Mouse (Mus musculus) small intestine, adult 2 months (tissue): Measurements from ENCODE around the gene Sowahc.

ENCODE experiments used
- CTCF ChIP-seq: fragments of 200-500 bp; IDR thresholded peaks from 2 replicates; pipeline ENCODE4 v1.5.1; 2012; ENCODE audit warnings: low read depth, mild to moderate bottlenecking, control low read depth, inconsistent platforms, low read length, moderate library complexity, mixed read lengths; ENCODE audit not compliant: insufficient replicate concordance, insufficient read length; ENCODE audit errors: extremely low read depth
- POLR2A ChIP-seq: fragments of 200-500 bp; IDR thresholded peaks from 2 replicates; pipeline ENCODE4 v1.6.1; 2012; ENCODE audit warnings: low read depth, mild to moderate bottlenecking, control low read depth, inconsistent platforms, low read length, moderate library complexity

DNA sequence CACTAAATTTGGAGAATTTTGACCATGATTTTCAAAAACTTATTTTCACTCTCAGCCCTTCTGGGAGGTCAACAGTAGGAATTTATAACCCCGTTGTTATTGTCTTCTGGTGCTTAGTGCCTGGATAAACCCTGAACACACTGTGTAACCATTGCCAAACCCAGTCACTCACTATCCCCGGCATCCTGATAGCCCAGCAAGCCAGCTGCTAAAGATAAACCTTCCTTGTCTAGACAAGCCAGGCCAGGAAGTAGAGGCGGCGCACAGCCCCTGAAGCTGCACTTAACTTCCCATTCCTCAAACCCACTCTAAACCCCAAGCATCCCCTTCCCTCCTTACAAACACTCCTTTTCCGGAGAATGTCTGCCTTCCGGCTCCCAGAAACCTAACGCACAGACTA, 43.3 kb downstream of the Sowahc start:
- TF ChIP-seq POLR2A (no peak), CTCF (no peak)
